Mouse (Mus musculus): ENCODE measurements around the gene Pcare. TPM values are rescaled to one million over a fixed set of nuclear protein-coding genes. Genes with fewer than 3 reads are reported as not detected.

Gene Pcare
- polyA plus RNA-seq (2017; shearing (Covaris generic)): not detected

DNA sequence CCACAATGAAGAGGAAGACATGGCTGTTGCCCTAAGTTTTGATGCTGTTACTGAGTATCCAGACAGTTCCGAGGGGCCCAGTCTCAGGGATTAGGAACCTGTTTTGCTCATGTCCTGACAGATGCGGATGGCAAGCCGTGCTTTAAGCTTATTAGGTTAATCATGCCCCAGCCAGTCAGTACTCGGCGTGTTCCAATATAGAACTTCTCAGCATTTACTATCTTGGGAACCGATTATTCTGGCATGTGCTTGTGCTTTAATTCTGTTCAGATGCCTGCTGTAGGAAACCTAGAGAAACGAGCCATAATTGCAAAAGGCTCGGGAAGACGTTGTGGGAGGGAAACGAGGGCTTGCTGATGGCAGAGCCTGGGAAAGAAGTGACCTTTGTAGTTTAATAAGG, at the start of gene Pcare:
TSS of gene Pcare (minus strand) at position 64 of the 400 bp plus-strand sequence.

DNA sequence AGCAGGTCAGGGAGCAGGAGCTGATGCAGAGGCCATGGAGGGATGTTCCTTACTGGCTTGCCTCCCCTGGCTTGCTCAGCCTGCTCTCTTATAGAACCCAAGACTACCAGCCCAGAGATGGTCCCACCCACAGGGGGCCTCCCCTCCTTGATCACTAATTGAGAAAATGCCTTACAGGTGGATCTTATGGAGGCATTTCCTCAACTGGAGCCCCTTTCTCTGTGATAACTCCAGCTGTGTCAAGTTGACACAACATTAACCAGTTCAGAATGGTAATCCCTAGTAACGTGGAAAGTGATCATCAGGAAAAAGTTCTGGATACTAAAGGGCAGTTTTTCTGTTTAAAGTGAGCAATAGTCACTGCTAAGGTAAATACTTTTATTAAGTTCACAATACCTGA, 15.5 kb upstream of the Pcare start, which contains the start of gene Clip4:
TSS of gene Clip4 (plus strand) at position 301 of the 400 bp plus-strand sequence.

Other genes starting within 250 kb of the Pcare start
- 12.2 TPM for gene Ndc80, start 226.0 kb downstream of the Pcare start, polyA plus RNA-seq (2017; shearing (Covaris generic))
- gene Spdya, start 200.8 kb downstream of the Pcare start, polyA plus RNA-seq (2017; shearing (Covaris generic)): 0.35 TPM
- 140 TPM for gene Wdr43, start 137.0 kb downstream of the Pcare start, polyA plus RNA-seq (2017; shearing (Covaris generic))
- not detected for gene Togaram2, start 79.6 kb downstream of the Pcare start, polyA plus RNA-seq (2017; shearing (Covaris generic))
- gene Clip4, start 15.6 kb upstream of the Pcare start, polyA plus RNA-seq (2017; shearing (Covaris generic)): not detected

Measured in inflammation-experienced regulatory T-cells, adult 16 weeks (primary cell).